Mouse (Mus musculus) stomach, embryonic 14.5 days (tissue): ENCODE measurements around the gene Tex22. TPM values are rescaled to one million over a fixed set of nuclear protein-coding genes. Genes with fewer than 3 reads are reported as not detected.
A peak's percentile ranks its signal among the peaks of the same experiment; 100 is the strongest.

ENCODE experiments used
- ATAC-seq: fragments of 200-750 bp; cut with Nextera tagmentation; 2 replicates; pipeline ENCODE4 v1.8.0; 2017; ENCODE audit warnings: low read depth, moderate TSS enrichment; ENCODE audit not compliant: insufficient number of reproducible peaks, insufficient read depth, low FRiP score
- H3K27ac ChIP-seq: fragments of 300-500 bp; sonication (generic); 2 replicates; pipeline ENCODE4 v1.5.1; 2014; ENCODE audit warnings: mild to moderate bottlenecking, low read length, moderate library complexity, mixed read lengths
- H3K27me3 ChIP-seq: fragments of 300-500 bp; sonication (generic); 2 replicates; pipeline ENCODE4 v1.6.1; 2014; ENCODE audit warnings: low read length, control low read depth, mixed read lengths; ENCODE audit not compliant: control insufficient read depth, insufficient read depth
- H3K36me3 ChIP-seq: fragments of 300-500 bp; sonication (generic); 2 replicates; pipeline ENCODE4 v1.6.1; 2014; ENCODE audit warnings: mild to moderate bottlenecking, control low read depth, low read length, moderate library complexity, mixed read lengths; ENCODE audit not compliant: control insufficient read depth, insufficient read depth
- H3K4me1 ChIP-seq: fragments of 300-500 bp; sonication (generic); 2 replicates; pipeline ENCODE4 v1.6.1; 2014; ENCODE audit warnings: low read length, control low read depth, mixed read lengths; ENCODE audit not compliant: control insufficient read depth, insufficient read depth
- H3K4me2 ChIP-seq: fragments of 300-500 bp; sonication (generic); replicated peaks from 2 replicates; pipeline ENCODE4 v1.6.1; 2014; ENCODE audit warnings: low read depth, low read length, control low read depth
- H3K4me3 ChIP-seq: fragments of 300-500 bp; sonication (generic); 2 replicates; pipeline ENCODE4 v1.5.1; 2014; ENCODE audit warnings: low read depth, low read length, control low read depth
- H3K9ac ChIP-seq: fragments of 300-500 bp; sonication (generic); replicated peaks from 2 replicates; pipeline ENCODE4 v1.6.1; 2014; ENCODE audit warnings: low read depth, mild to moderate bottlenecking, control low read depth, low read length, moderate library complexity, mixed read lengths
- H3K9me3 ChIP-seq: fragments of 300-500 bp; sonication (generic); 2 replicates; pipeline ENCODE4 v1.6.1; 2016; ENCODE audit warnings: low read depth, low read length, control low read depth; ENCODE audit not compliant: control insufficient read depth
- WGBS: fragments of 180-500 bp; shearing (Covaris S2); extraction: QIAGEN DNeasy Blood & Tissue Kit; methylation state at CpG from one replicate; pipeline ENCODE4 v1.1.7; 2014; 5-methylcytosine and 5-hydroxymethylcytosine counted together
- polyA plus RNA-seq: library from polyadenylated mRNA; unstranded; fragments of >200 nt; fragmentation: Nextera tagmentation; extraction: Ambion mirVana; gene quantifications from 2 replicates; pipeline ENCODE4 v1.2.1, GENCODE M21; 2014

Tex22 gene
- polyA plus RNA-seq, 1 experiment from 2014 or later = not detected

DNA sequence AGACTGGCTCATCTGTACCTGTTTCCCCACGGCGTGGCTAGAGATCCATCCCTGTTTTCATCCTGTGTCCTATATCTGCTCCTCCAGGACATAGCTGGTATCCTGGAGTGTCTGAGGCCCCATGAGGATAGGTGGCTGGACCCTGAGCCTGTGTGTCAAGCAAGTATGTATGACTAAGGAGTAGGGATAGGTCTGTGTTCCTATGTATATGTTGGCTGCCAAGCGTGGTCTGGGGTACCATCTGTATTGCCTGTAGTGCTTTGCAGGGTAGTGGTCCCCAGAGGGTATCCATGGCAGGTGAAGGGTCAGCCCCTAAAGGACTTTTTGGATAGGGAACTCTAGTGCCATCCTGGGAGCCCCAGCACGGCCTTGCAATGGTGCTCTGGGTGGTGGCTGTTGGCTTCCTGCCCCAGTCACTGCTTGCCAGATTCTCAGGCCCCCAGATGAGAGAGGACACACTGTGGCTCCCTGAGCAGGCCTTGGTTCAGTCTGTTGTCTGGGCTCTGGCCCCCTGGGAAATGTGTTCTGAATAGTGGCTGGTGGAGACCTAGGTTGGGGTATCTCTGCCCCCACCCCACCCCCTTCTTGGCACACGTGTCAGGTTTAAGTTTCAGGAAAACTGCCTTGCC, 26.3 kb downstream of the Tex22 start:
- Histone ChIP-seq H3K36me3 (peaks cover 3% of the 10 kb centered on the region; the same call in 1 of the 2 replicates), H3K9ac (no peak overlapping the region), H3K4me2 (no peak overlapping the region), H3K27ac (no peak overlapping the region), H3K4me1 (peaks cover 30% of the 10 kb centered on the region), H3K9me3 (no peaks in the 10 kb centered on the region), H3K4me3 (no peak overlapping the region), H3K27me3 (no peaks in the 10 kb centered on the region)
- 74% methylated on average over 5 of the region's 5 CpGs for WGBS
- no peak for ATAC-seq

DNA sequence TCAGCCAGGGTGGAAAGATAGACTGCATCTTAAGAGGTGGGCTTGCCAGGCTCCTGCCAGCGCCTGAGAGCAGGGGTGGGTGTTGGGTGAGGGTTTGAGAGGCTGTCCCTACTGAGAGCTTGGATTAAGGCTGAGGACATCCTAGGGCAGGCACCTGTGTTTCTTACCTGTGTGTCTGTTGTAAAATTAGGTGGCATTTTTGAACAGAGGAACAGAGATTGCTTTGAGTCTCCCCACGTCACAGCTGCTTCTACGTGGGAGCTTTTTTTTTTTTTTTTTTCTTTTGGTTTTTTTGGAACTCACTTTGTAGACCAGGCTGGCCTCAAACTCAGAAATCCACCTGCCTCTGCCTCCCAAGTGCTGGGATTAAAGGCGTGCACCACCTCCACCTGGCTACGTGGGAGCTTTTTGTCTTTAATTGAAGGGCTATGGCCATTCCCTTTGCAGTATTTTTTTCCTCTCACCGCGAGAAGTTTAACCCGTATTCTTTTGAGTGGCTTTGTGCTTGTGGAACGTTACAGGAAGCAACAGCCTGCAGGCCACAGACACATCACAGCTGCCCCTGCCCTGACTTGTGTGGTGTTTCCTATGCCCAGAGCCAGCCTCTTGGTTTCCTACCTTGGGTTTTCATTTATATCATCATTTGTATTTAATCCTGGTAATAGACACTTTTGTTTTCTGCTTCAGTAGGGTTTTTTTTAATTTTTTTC, 27.1 kb downstream of the Tex22 start:
- Histone ChIP-seq H3K9ac (no peak overlapping the region), H3K36me3 (peaks cover 3% of the 10 kb centered on the region; the same call in 1 of the 2 replicates), H3K27ac (no peak overlapping the region), H3K4me3 (no peak overlapping the region), H3K27me3 (no peaks in the 10 kb centered on the region), H3K4me1 (peaks cover 30% of the 10 kb centered on the region), H3K9me3 (no peaks in the 10 kb centered on the region), H3K4me2 (no peak overlapping the region)
- ATAC-seq = no peak
- WGBS = 80% methylated on average over 9 of the region's 9 CpGs

DNA sequence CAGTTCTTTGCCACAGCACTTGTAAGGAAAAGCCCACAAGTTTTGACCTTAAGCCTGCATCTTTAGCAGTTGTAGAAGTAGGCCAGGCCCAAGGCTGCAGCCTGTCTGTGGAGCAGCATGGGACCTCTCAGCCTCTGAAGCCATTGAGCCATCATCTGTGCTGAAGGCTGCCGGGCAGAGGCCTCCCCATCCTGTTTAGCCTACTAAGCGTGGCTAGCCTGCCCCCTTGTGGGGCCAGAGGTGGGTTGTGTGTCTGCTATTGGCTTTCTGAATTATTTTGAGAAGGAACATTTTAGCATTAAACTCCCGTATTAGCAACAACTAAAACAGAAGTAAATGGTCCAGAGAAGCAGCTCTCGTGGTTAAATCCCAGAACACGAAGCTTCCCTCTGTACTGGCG, 28.2 kb downstream of the Tex22 start:
- Histone ChIP-seq H3K36me3 (peaks cover 3% of the 10 kb centered on the region; the same call in 1 of the 2 replicates), H3K4me1 (peaks cover 26% of the 10 kb centered on the region), H3K4me2 (no peak overlapping the region), H3K27ac (no peak overlapping the region), H3K4me3 (no peak overlapping the region), H3K27me3 (no peaks in the 10 kb centered on the region), H3K9ac (no peak overlapping the region), H3K9me3 (no peaks in the 10 kb centered on the region)
- no peak for ATAC-seq
- WGBS = 58% methylated on average over 6 of the region's 6 CpGs

DNA sequence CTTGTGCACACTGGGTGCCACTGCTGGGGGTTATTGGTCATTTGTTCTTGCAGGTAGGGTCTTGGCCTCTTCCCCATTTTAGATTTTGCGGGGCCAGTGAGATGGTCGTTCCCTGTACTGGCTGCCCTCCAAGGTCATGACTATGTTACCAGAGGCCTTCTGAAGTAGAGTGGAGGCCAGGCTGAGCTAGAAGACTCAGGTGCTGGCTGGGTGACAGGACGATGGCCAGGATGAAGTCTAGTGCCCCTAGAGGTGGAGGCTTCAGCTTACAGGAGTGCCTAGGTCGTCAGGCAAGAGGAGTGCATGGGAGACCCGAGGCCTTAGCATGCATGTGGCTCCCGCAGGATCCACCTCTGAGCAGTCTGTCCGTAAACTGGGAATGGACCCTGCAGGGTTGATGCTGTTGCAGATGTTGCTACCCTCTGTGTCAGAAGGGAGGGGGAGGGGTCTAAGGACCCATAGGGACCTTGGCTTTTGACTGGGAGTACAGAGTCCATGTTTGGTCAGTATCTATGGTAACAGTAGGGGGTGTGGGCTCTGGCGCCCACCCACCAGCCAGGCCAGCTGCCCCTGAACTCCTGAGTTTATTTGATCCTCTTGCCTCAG, 29.6 kb downstream of the Tex22 start:
- H3K9me3 ChIP-seq = no peaks in the 10 kb centered on the region
- no peak overlapping the region for H3K4me3 ChIP-seq
- no peaks in the 10 kb centered on the region for H3K27me3 ChIP-seq
- H3K4me2 ChIP-seq = no peak overlapping the region
- 65% methylated on average over 8 of the region's 8 CpGs for WGBS
- peaks cover 3% of the 10 kb centered on the region; the same call in 1 of the 2 replicates for H3K36me3 ChIP-seq
- no peak for ATAC-seq
- H3K27ac ChIP-seq = no peak overlapping the region
- peaks cover 24% of the 10 kb centered on the region for H3K4me1 ChIP-seq
- no peak overlapping the region for H3K9ac ChIP-seq

DNA sequence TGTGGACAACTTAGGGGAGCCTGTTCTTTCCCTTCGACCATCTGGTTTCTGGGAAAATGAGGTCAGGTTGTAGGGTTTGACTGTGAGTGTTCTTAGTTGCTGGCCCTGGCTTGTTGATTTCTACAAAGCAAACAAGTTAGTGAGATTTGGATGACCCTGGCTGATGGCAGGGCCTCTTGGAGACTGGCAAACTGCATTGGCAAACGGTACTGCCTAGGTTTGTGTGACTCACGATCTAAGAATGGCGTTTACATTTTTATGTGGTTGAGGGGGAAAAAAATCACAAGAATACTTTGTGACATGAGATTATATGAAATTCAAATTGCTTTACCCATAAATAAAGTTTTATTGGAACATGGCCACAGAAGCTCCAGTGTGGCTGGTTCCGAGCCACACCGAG, 32.1 kb downstream of the Tex22 start:
- no peak overlapping the region for H3K27ac ChIP-seq
- no peak overlapping the region for H3K9ac ChIP-seq
- H3K36me3 ChIP-seq = peaks cover 3% of the 10 kb centered on the region; the same call in 1 of the 2 replicates
- ATAC-seq = no peak
- 70% methylated on average over 6 of the region's 6 CpGs for WGBS
- H3K4me3 ChIP-seq = no peak overlapping the region
- H3K4me1 ChIP-seq = peaks cover 7% of the 10 kb centered on the region; the same call in 1 of the 2 replicates
- no peaks in the 10 kb centered on the region for H3K27me3 ChIP-seq
- H3K9me3 ChIP-seq = no peaks in the 10 kb centered on the region
- H3K4me2 ChIP-seq = no peak overlapping the region

DNA sequence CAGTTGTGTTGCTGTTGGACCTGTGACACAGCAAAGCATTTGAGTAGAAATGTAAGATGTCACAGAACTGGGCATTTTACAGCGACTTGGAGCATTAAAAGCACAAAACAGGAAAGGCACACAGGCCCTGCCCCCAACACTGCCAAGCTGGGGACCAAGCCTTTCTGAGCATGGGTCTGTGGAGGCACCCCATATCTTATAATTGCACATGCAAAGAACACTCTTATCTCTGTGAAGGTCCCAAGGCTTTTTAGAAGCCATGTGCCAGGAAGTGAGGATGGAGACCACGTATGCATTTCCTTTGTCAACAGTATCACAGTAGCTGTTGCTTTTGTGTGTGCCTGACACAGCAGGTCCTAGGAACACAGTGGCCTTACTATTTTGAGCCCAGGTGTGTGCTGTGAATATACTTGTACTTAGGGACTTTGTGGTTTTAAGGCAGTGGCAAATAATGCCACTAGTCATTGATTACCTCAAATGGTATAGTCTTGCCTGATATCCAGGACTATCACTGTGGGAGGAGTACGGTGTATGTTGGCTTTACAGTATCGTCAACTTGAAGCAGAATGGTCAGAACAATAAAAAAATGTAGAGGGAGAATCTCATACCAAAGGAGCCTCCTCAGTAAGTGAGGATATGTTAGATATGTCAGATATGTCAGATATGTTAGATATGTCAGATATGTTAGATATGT, 33.3 kb downstream of the Tex22 start:
- 74% methylated on average over 4 of the region's 4 CpGs for WGBS
- H3K9me3 ChIP-seq = no peaks in the 10 kb centered on the region
- peak; percentile 53; the same call in 1 of the 2 replicates for ATAC-seq
- no peak overlapping the region for H3K9ac ChIP-seq
- H3K4me1 ChIP-seq = peaks cover 3% of the 10 kb centered on the region; the same call in 1 of the 2 replicates
- no peak overlapping the region for H3K4me2 ChIP-seq
- no peaks in the 10 kb centered on the region for H3K27me3 ChIP-seq
- peaks cover 10% of the 10 kb centered on the region for H3K36me3 ChIP-seq
- H3K4me3 ChIP-seq = no peak overlapping the region
- H3K27ac ChIP-seq = no peak overlapping the region

DNA sequence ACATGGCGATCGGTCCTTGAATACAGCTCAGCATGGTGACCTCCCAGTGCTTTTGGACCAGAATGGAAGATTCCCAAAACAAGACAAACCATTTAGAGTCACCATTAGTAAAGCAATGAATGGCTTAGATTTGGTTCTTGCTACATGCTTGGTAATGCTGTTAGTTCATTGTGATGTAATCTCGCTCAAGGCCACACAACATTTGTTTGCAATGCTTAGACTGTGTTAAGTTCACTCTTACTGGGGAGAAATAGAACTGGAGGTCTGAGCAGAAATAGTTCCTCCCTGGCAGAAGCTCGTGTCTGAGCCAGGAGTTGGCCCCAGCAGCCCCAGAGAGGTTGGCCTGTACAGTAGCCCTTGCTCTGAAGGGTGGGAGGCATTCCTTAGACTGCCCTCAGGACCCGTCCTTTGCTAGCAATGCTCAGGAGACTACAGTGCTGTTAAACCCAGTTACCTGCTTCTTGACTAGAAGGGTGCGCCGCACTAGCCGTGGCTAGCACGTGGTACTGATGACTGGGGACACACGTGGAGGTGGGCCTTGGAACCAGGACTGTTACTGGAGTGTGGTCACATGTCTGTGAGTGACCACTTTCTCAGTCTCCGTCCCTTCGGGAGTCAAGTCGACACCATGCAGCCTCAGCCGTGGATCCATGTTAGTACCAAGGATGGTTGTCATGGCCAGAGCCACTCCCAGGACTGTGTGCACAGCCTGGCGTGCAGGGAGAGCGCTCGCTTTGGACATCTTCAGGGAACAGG, 34.4 kb downstream of the Tex22 start:
- Histone ChIP-seq H3K4me1 (0 out of 2 replicates have a peak, but pooled peaks cover under 1% of the 10 kb centered on the region), H3K27ac (no peak overlapping the region), H3K9ac (no peak overlapping the region), H3K4me3 (no peak overlapping the region), H3K27me3 (no peaks in the 10 kb centered on the region), H3K36me3 (peaks cover 17% of the 10 kb centered on the region), H3K4me2 (no peak overlapping the region), H3K9me3 (no peaks in the 10 kb centered on the region)
- 87% methylated on average over 17 of the region's 17 CpGs for WGBS
- ATAC-seq = no peak

DNA sequence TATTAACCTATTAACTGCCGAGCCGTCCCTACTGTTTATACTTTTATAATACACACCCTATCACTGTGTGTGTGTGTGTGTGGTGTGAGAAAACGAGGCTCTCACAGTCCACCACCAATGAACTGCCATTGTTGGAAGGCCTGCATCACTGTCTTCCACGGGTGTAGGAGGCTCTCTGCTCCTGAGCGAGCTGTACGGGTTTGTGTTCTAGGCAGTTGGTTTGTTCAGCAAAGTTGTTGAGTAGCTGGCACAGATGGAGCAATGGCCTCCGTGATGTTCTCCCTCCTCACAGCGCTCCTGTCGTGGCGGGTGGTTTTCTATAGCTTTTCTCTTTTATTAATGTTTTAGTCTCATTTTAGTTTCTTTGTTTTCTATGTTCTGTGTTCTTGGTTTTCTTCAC, 35.5 kb downstream of the Tex22 start:
- no peak for ATAC-seq
- peaks cover 27% of the 10 kb centered on the region for H3K36me3 ChIP-seq
- 83% methylated on average over 10 of the region's 10 CpGs for WGBS

More for the DNA sequence above, 35.5 kb downstream of the Tex22 start:
- Histone ChIP-seq H3K9me3 (no peaks in the 10 kb centered on the region), H3K27ac (no peak overlapping the region), H3K9ac (no peak overlapping the region), H3K4me3 (no peak overlapping the region), H3K4me2 (no peak overlapping the region), H3K27me3 (no peaks in the 10 kb centered on the region), H3K4me1 (no peaks in the 10 kb centered on the region)
